Mouse (Mus musculus) spleen, adult 2 months (tissue): ENCODE data around the gene Hrh2.

Experiments used
- CTCF ChIP-seq: fragments of 200-500 bp; IDR thresholded peaks from 2 replicates; pipeline ENCODE4 v1.5.1; 2011; ENCODE audit warnings: mild to moderate bottlenecking, inconsistent platforms; ENCODE audit not compliant: insufficient read depth, insufficient read length, insufficient replicate concordance; ENCODE audit errors: extremely low read depth
- POLR2A ChIP-seq: fragments of 200-500 bp; IDR thresholded peaks from 2 replicates; pipeline ENCODE4 v1.6.1; 2011; ENCODE audit warnings: low read depth, low read length, inconsistent platforms

DNA sequence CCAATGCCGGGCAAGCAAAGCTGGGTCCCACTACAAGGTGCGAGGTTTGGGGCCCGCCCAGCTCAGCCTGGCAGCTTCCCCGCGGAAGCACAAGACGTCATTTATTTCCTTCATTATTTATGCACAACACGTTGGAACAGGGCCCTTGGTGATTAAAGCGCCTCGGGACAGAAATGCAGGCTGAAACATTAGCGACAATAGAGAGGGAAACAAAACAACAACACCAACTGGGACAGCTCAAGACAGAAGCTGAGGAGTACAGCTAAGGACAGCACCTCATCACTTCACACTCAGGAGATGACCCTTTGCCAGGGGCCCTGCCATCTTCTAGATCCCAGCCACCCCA is 90.9 kb downstream of the Hrh2 start:
- TF ChIP-seq CTCF (no peak), POLR2A (no peak)
